Mouse (Mus musculus) gastrocnemius, postnatal 10 days (tissue): Measurements from ENCODE around the gene Gm28042. TPM values are rescaled to one million over a fixed set of nuclear protein-coding genes. Genes with fewer than 3 reads are reported as not detected.

Experiments
- DNase-seq: peaks from one replicate; pipeline ENCODE4 v3.0.0; 2021; ENCODE audit warnings: mixed read lengths
- long read RNA-seq, 2 experiments: library from polyadenylated mRNA; stranded (forward); transcript quantifications; one replicate each; pipeline ENCODE4 v2.0.0; 2021
- total RNA-seq, 2 experiments: library from RNA; stranded (reverse); gene quantifications; 2 replicates each; pipeline ENCODE4 v1.2.3; 2021

Gene Gm28042
- 1 to 10 TPM; 1.1 to 1.2 TPM for total RNA-seq
- long read RNA-seq, experiment 1, partial matches to known transcripts = 1 of 7 reads
- long read RNA-seq, experiment 1, other reads (novel, unspliced or antisense) = 6 of 7 reads
- long read RNA-seq, experiment 2, partial matches to known transcripts = 0 of 2 reads
- long read RNA-seq, experiment 2, other reads (novel, unspliced or antisense) = 2 of 2 reads

DNA sequence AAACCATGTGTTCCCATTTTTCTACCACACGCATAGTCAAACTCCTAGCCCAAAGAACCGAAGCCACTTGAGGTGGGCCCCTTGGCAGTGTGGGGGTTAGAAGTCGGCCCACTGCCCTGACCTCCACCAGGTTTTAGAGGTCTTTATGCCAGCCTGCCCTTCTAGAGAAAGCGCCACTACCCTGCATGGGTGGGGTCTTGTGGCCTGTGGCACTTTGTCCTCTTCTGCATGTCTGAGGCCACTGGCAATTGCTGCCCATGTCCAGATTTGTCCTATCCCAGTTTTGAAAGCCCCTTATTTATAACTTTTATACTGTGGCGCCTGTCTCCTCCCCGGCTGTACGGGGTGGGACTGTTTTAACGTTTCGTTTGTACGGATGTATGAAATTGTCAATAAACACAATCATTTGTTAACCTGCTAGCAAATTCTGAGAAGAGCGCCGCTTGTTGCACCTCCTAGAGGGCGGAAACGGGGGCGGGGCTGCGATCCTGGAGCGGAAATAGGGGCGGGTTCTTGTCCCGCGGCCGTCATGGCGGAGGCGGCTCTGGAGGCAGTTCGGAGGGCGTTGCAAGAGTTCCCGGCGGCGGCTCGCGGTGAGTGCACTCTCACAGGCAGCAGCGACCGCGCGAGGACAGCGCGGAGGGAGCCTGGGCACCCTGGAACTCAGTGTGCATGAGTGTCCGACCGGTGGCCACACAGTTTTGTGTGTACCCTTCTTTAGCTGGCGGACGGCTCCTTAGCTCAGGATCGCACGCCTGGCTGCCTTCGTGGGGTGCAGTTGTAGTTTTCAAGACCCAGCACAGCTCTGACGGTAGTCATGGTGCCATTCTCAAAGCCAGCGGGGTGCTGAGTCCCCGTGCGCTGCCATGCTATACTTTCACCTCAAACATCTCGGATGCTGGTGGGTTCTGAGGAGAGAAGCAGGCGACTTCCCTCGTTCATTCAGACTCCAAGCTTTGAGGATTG, at the start of gene Gm28042, which contains the start of gene Jmjd7:
Gm28042 (plus strand) TSS at position 510 of the 966 bp plus-strand sequence.
Jmjd7 (plus strand) TSS at position 500 of the 966 bp plus-strand sequence.
- DNase-seq = peak; percentile 95

DNA sequence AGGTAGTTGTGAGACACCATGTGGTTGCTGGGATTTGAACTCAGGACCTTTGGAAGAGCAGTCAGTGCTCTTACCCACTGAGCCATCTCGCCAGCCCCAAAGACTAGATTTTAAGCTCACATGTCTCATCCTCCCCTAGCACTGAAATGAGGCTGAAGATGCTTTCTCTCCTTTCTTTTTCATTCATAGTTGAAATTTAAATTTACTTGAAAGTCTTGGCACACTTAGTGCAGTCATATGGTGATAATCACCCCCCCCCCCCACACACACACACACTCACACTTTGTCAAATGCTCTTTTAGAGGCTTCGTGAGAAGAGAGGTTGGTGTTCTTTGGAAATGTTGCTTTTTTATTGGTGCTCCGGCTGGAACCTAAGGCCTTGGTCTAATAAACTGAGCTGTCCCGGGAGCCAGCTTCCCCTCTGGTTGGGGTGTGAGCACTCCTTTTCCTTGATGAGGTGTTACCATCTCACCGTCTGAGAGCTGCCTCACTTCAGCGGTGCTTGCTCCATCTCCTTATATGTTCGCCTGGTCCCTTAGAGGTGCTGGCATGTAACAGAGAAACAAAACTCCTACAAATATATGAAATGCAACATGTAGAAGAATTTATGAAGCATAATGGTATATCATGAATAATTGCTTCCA, 46.8 kb upstream of the Gm28042 start:
- DNase-seq = no peak

DNA sequence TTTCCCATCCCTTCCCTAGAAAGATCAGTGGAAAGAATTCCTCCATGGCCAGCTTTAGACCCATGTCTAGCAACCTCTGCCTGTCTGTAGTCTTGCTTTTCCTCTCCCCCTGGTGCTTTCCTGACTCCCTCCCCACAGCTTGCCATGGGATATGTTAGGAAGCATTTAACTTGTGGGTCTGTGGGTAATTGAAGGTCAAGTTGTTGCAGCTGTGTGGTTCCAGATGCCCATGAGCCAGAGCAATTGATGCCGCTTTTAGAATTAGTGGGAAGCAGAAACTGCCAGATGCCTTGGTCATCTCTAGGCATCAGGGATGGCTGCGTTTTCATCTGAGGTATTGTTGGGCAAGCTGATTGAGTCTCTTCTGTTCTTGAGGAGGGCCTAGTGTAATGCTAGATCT, 45.7 kb upstream of the Gm28042 start:
- no peak for DNase-seq

DNA sequence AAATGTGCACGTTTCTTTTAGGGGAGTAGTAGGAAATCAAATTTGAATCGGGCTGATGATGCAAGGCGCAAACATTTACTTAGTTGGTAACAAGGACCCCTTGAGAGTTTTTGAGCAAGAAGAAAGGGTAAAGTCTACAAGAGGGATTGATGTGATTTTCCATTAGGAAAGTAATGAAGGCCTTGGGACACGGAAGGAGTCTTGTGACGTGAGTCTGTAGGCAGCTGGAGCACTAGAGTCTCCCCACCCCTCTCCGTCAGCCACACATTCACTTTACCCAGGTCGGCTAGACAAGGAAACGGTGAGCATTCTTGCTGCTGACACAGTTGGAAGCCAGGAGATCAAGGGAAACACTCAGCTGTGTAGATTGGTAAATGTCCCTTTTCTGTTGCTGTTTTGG, 41.4 kb upstream of the Gm28042 start:
- no peak for DNase-seq

DNA sequence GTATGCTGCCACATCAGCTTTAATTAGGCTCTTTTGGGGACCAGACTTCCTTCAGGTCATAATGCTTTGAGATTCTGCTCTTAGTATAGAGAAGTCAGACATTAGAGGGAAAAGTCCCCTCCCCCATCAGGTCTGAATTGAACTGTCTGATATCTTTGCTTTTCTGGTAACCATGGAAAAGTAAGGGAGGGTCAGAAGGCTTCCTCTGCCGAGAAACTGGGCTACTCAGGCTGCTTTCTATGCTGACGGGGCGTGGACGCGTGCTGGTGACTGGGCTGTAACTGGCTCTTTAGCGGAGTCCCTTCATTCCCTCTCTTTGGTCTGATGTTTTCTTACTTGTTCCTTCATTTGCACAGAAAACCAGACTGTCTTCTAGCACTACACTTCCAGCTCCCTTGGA, 40.9 kb upstream of the Gm28042 start:
- DNase-seq = no peak

DNA sequence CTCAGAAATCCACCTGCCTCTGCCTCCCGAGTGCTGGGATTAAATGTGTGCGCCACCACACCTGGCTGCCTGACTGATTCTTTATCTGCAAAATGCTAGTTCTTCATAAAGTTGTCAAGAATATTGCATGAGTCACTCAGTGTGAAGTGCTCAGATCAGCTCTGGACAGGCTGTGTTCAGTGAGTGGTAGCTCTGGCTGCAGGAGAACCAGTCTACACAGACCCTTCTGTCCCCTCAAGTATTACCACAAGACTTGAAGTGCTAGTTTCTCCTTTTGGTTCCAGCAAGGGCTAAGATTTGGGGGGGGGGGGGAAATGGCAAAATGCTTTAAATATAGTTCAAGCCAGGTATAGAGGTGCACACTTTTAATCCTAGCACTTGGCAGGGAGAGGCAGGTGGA, 39.9 kb upstream of the Gm28042 start:
- DNase-seq = no peak

DNA sequence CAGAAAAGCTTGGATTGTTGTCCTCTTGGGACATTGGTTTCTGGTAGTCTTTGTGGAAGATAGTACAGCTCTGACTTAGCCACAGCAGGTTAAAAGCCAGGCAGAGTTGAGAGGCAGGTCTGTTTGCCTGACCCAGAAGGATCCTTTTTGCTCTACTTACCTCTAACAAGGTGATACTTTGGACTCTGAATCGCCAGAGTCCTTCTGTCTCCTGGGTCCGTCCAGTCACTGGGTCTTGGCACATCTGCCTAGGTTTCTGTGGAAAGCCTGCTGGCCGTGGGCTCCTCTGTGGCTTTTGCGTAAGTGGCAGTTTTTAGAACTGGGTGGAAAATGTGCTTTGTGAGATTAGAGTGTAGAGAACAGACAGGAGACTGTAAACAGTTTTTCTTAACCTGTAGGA, 38.3 kb upstream of the Gm28042 start:
- DNase-seq = no peak

DNA sequence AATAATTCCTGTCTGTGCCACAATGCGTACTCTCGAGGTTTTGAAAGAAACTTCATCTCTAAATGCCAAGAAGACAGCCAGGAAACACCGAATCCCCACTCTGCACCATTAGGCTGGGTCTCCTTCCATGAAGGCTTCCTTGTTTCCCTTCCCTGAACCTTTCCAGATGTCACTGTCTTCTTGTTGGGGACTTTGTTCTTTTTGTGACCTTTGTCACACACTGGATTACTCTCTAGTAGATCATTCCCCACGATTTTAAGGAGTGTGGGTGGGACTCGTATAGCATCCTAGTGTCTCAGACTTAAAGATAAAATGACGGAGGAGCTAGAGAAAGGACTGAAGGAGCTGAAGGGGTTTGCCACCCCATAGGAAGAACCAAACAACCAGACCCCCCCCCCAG, 36.4 kb upstream of the Gm28042 start:
- no peak for DNase-seq

DNA sequence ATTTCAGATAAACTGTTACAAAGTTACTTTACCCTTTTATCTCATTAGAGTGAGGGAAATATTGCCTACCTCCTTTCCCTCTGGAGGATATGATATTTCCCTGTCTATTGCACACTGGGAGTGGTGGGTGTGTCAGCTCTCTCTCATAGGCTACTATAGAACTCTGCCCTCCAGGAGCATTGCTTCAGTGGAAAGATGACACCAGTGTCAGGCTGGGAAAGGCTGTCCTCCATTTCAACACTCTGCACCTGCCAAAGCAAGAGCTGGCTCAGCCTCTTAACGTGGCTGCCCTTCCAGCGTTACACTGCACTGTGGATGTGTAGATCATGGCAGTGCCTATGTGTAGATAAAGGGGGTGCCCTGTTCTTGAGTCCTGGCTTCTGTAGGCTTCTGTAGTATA, 34.9 kb upstream of the Gm28042 start:
- no peak for DNase-seq

DNA sequence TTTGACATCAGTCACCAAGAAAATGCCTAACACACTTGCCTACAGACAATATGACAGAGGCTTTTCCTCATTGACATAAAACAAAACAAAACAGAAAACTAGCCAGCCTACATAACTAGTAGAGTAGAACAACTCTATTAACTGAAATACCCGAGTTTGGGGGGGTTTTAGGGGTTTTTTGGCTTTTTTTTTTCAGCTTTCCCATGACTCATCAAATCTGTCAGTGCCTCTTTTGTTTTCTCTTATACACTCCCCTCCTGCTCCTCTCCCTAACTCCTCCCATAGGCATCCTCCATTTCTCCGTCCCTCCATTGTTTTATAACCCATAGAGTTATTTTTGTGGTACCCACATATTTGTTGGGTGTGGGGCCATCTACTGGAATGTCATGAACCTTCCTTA, 33.8 kb upstream of the Gm28042 start:
- no peak for DNase-seq

DNA sequence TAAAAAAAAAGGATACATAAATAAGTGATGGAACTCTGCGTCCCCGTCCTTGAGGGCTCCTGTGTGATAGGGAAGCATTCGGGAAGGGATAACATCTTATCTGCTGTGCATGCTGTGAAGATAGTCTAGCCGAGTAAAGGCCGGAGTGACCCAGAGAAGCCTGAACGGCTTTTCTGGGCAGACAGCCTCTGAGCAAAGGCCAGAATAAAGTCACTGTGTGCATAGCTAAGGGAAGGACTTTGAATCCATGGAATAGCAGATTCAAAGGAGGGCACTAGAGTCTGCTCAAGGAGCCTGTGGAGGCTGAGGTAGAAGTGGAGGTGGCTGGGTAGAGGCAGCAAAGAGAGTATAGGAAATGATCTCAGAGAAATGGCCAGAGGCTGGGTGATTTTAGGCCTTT, 32.5 kb upstream of the Gm28042 start:
- no peak for DNase-seq

DNA sequence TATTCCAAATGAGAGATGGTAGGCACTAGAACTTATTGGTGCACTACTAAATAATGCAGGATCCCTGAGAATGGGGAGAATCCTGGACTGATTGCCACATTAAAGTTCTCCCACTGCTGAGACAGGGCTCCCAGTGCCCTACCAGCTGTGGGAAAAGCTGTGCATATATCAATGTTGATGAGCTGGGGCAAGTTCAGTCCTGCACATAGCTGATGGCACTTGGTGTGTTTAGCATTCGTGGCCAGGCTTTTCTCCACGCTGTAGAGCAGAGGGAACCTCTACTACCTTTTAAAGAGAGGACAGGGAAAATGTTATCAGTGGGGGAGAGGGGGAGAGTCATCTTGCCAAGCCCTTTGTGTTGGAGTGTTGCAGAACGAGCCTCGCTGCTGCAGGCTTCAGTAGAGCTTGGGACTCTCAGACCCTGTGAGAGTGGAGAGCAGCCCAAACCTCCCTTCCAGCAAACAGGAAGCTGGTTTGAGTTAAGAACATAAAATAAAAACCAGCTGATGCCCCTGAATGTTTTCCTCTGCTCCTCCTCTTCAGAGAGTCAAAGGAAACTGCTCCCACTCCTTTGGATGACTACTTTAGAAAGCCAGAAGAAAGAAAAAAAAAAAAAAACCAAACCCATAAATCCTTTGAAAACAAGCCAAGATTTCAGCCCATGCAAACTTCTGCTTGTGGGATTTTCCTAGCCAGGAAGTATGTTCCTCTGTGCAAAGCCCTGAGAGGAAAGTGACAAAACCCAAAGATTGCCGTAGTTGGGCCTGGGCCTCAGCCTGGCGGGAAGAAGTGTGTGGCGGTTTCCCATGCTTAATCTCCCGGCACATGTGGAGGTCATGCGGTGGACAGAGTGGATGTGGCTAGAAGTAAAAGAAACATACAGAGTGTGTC, 31.7 kb upstream of the Gm28042 start:
- DNase-seq = no peak

DNA sequence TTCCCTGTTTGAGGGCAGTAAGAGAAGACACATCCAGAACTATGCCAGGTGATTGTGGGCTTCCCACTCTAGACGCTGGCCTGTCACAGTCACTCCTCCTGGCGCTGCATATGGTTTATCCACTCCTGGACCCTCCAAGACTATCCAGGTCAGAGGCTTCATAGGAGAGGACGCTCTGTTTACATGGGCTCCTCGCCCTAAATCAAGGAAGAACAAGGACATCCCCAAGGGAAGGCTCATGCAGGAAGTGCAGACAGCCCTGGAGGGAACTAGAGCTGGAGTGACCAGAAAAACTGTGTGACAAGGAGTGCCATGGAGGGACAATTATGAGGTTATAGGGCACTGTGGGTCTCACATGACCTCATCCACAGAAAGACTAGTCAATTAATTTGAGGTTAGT, 29.9 kb upstream of the Gm28042 start:
- no peak for DNase-seq

DNA sequence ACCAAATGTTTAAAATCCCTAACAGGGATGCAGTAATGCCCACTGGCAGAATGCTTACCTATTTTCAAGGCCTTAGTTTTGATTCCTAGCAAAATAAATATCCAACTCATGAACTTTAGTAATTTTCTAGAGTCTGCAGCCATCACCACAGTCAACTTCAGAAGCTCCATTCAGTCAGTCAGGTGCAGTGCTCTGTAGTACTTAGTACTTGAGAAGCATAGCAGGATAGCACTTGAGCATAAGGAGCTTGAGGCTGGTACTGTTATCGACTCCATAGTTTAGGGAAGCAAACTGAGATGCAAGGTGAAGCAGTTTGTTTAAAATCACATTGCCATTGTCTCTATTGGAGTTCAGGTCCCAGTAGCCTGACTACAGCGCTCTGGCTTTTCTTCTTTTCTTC, 27.6 kb upstream of the Gm28042 start:
- DNase-seq = no peak

DNA sequence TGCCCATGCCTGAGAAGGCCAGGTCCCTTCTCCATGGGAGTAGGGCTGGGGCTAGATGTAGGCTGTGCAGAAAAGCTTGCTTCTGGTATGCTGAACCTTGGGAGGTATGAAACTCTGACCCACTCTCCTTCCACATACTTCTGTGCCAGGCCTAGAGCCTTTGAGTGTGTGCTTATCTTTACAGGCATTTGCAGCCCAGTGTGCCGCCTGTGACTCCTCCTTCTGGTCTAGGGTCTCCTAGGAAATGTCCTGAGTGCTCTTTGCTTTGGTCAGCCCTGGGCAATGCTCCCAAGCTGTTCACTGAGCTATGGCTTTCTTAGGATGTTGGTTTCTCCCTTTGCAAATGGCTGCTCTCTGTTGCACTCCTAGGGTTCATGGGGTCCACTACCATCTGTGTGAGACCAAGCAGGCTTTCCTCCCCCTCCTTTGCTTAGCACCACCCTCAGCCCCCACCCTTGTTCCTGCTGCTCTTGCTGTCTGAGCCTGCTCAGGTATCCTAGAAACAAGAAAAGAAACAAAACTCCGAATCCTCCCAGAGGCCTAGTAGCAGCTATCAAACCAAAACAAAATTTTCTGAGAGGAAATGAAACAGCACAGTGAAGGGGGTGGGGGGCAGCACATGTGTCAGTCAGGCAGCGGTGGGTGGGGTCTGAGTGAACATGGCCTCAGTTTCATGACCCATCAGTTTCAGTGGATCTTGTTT, 26.3 kb upstream of the Gm28042 start:
- DNase-seq = no peak

DNA sequence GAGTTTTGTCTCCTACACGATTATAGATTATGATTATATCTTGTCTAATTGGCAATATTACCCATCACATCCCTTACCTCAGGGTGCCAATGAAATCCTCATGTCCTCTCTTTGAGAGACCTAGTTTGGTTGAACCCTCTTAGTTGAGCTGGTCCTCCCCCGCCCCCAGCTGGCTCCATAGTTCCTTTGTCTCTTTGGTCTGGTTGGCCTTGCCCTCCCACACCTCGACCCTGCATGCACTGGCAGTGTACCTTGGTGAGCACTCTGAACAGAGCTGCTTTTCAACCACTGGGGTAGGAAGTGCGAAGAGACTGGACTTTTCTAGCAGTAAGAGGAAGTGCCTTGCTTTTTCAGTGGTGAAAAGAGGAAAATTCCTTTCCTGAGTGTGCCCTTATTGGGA, 25.3 kb upstream of the Gm28042 start:
- no peak for DNase-seq

DNA sequence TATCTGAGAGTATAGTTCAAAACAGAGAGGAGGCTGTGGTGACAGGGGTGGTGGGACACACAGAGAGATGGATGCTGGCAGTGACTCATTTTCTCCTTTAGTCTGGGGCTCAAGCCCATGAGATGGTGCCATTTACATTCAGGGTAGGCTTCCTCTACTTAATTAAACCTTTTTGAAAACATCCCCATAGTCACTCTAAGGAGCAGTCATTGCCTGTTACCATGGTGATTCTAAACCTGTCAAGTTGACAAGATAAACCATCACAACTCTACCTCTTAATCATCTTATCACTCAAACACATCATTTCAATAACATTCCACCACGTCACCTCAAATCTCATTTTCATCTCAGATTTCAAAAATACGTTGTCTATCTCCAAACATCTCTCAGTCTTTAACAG, 23.3 kb upstream of the Gm28042 start:
- DNase-seq = no peak

DNA sequence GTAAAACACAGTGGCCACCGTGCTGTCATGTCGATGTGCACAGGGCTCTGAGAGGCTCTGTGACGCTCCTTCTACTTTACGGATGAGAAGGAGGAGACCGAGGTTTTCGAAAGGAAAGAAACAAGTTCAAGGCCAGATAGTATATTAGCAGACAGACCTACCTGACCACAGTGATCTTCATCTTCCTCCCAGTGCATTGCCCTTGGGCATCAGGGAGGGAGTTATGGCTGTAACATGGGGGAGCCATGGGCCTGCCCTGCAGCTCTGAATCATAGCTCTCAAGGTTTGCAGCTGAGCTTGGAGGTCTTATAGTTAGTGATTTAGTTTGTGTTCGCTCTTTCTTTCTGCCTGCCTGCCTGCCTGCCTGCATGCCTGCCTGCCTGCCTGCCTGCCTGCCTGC, 20.6 kb upstream of the Gm28042 start:
- no peak for DNase-seq

DNA sequence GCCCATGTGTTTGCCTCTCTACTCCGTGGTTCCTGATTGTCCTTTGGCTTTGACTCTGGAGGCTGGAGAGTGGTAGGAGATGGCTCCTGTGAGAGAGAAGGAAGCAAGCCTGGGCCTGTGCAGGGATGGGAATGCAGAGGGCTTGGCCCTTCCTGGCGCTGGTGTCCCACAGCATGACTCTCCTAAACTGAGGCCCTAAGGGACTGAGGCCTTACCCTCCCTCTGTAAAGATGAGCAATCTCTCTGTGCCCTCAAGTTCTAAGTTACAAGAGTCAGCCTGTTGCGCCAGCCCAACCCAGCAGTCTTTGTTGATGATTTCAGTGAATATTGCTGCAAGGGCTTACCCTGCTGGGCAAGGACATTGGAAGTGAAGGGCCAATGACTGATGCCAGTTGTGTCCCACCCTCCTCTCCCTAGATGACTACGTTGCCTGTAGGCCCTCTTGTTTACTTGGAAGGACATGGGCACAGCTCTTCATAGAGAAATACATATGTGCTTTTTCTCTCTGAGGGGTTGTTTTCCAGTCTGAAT, 19.5 kb upstream of the Gm28042 start:
- DNase-seq = no peak

DNA sequence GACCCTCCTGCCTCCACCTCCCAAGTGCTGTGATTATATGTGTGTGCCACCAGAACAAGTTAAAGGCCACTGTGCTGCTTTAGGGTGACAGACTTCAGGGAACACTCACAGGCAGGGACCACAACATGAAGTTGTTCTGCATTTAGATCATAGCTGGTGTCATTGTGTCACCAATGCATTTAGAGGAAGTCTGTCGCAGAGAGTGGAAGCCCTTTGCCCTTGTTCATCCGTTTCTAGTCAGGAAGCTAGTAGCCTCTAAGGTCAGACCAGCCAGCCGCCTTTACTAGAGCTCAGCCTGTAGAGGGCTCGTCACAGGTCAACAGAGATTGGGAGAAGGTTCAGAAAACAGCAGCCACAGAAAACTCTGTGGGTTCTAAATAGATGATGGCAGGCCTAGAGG, 18.6 kb upstream of the Gm28042 start:
- no peak for DNase-seq

DNA sequence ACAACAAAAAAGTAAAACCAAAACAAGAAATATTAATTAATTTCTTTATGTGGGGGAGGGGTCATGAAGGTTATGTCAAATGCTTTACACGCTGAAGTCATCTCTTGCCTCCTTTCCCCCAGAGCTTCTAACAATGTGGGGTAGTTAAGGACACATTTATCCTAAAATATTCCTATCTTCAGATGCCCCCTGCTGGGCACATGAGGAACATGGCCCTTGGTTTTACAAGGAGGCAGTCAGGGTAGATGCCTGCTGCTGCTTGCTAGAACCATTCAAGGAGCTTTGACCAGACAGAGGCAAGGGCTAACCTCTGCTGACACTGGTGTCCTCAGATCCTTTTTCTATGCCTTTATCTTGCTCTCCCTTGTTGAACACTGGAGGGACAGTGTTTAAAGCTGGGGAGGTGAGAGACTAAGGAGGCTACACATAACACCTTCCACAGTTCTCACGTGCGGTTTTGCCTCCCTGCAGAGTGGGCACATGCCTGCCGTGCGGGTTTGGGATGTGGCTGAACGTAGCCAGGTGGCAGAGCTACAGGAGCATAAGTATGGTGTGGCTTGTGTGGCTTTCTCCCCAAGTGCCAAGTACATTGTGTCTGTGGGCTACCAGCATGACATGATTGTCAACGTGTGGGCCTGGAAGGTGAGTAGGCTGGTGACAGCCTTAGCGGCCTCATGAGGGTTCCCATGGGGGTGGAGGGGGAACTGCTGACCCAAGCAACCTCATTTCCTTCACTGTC, 15.7 kb upstream of the Gm28042 start:
- DNase-seq = peak; percentile 61
